Mouse (Mus musculus) urinary bladder, postnatal 36 days (tissue): ENCODE results near the gene Sardh.

Source experiments
- DNase-seq, 2 experiments: peaks; one replicate each; pipeline ENCODE4 v3.0.0; 2022; ENCODE audit warnings: low spot score in 2 of 2, mixed read lengths in 1 of 2

Sardh gene

DNA sequence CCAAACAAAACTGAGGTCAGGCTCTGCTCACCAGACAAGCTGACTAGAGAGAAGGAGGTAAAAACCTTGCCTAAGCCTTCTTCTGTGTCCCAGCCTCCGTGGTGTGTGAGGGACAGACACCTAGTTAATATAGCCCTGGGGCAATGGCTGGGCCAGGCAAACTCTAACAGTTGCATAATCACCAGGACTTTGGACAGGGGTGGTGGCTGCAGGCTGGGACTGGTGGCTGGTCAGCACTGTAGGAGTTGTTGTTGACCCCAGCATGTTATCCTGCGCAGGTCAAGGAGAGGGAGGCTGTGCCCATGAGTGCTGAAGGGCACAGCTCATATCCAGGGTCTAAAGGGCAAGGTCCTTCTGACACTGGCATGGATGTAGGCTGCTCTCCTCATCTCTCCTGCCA is at the start of gene Sardh:
Sardh (minus strand) TSS at position 127 of the 400 bp plus-strand sequence.
- DNase-seq: no peak

DNA sequence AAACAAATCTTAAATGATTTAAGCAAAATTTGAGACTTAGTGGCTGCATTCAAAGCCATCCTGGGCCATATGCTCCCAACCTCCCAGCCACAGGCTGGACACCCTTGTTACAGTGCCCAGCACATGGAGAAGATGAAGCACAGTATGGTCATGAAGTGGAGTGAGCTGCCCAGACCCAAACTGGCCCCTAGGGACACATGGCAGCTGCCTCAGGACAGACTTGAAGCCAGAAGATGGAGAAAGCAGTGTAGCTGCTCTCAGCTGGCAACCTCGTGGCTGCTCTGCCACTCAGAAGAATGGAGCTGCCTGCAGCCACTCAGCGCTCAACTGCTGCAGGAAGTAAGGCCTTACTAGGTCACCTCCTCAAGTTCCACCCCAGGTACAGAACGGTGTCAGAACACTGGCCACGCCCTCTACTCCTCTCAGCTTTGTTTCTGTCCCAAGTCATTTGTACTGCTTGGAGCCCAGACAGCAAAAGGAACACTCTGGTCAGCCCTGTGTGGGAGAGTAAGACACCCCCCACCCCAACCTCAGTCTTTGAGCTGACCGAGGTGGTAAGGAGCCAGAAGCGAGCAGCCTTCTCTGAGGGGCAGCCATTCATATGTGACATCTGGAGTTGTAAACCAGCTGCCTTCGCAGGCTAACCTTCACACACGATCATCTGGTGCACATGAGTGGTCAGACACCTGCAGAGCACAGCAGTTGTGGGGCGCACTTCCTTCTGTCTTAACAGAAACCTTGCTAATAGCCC is 48.7 kb upstream of the Sardh start:
- DNase-seq: no peak

GRCm38 (mm10) chr2:27294777-27295176 is 46.6 kb upstream of the Sardh start:
- no peak for DNase-seq

DNA sequence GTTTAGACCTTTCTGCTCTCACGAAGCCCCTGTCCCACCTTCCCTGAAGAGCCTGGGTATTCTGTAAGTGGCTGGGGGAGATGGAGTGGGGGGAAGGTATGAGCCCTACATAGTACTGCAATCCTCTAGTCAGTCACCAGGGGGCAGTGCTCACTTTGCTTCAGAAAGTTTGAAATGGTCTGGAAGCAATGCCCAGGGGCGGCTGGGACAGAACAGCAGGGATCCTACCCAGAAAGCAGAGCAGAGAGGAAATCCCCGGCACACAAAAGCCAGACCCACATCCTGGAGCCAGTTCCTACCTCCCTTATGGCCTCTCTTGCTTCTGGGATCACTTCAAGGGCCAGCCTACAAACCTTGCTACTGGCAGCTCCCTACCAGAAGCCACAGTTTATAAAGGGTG is 40.9 kb upstream of the Sardh start:
- DNase-seq: peak; percentile 66 to 75

DNA sequence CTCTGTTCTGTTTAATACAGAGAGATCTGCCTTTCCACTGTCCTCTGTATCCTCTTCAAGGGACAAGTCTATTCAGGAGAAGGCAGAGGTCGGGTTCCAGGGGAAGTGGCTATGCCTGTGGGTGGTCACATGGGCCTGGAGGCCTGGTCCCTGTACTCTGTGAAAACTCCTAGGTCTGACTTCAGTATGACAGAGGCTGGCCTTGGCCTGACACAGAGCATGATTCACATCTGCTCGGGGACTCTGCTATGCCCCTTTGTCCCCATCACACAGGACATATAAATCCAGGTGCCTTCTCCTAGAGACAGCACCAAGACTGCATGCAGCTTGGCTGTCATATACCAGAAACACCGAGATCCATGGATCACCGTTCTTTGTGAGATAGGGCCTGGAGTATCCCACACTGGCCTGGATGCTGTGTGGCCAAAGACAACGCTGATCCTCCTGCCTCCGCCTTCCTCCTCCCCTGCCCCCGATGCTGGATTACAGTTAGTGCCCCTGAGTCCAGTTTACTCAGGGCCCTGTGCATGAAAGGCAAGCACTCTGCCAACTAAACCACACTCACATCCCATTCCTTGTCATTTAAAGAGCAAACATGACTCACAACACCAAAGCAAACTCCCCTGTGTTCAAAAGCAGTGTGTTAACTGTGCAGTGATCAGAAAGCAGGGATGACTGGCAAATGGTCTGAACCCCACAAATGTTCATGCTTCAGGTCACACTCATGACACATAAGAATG is 39.0 kb upstream of the Sardh start:
- DNase-seq: no peak

- DNase-seq: no peak
These were observed 36.3 kb upstream of the Sardh start for GRCm38 (mm10) chr2:27284441-27284840.

GRCm38 (mm10) chr2:27281771-27282170 is 33.6 kb upstream of the Sardh start:
- no peak for DNase-seq

DNA sequence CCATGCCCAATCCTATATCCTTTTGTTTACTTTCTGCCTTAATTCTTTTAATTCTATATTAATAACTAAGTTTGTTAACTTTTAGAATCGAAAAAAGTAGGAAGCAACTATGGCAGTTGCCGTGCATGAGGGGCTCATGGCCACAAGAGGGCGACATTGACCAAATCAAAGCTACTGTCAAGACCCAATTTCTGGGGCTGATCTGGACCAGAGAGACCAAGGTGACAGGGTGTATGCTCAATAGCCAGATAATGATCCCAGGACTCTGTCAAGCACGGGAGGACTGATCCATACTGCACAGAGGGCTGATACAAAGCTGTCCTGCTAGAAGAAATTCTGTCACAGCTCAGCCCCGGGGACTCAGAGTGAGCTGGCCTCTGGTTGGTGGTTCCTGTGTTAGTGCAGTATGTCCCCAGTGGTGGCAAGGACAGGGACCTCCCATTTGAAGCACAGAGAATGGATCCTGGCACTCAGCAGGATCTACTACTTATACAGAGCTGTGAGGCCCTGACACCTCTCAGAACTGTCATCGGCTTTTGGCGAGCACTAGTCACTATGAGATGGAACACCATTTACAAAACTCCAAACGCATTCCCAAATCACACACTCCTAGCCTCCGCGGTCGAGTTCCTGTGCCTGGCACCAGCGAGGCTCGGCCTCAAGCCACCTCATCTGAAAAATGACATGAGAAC is 32.9 kb upstream of the Sardh start:
- peak; percentile 56 to 62 for DNase-seq

- DNase-seq: no peak
These were observed 30.7 kb upstream of the Sardh start for GRCm38 (mm10) chr2:27278859-27279258.

- no peak for DNase-seq
These were observed 20.2 kb upstream of the Sardh start for GRCm38 (mm10) chr2:27268325-27268724.

- DNase-seq: no peak
These were observed 17.7 kb upstream of the Sardh start for GRCm38 (mm10) chr2:27265819-27266218.

DNA sequence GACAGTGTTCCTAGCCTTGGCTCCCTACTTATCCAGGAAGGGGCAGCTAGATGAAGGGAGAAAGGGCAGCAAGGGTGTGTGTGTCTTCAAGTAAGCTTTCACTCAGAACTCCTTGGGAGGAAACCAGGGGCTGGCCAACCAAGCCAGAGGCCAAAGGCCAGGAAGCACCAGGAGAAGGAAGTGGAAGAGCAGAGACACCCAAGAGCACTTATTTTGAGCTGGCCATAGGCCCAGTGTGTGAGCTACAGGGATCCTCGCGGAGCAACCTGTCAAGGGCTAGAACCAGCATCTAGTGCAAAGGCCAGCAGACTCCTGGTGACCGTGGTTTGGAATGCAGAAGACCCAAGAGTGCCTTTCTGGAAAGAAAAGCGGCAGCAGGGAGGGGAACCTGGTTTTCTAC is 14.8 kb upstream of the Sardh start:
- DNase-seq: no peak

- DNase-seq: no peak
These were observed 3.3 kb upstream of the Sardh start for GRCm38 (mm10) chr2:27251434-27251833.

DNA sequence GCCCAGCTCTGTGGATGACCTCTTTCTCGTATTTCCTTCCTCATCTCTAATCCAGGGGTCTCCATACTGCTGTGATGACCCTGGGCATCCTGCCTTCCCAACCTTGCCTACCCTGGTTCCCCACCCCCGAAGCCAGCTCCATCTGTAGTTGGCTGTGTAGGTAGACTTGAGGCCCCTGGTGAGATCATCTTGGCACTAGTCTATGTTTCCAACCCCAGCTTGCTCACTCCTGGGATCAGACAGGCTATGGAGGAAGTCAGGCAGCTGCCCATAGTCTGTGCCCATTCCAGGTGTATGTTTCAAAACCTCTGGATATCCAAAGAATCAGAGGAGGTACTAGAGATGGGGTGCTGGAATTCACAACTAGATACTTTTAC is 662 bp downstream of the Sardh start:
- no peak for DNase-seq

DNA sequence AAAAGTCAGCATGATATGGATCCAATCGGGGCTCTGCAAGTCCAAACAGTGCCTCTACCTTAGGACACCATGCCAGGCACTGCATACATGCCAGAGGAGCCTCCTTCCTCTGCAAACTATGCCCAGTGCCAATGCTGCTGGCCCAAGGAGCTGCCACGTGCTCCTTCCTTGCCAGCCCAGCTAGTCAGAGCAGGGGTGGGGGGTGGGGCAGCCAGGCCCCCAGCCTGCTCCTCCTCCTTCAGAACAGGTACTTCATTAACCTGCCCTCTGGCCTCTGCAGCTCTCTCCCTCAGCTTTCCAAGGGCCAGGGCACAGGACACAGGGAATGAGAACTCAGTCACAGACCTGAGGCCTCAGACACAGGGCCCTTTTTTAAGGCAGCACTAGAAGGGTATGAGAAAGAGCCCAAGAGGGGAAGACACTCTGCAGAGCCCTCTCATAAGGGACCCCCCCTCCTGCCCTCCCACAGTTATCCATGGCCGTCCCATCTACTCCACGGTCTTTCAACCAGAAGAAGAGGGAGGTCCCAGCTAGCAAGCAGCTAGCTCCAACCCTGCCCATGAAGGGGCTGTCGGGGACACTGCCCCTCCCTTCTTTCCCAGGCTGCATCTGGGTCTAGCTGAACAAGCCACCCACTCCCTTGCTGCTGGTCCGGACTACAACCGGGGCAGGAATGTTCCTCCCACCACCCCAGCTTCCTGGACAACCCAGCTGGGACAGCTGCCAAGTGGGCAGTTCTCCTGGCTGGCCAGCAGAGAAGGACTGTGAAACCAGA is 1.2 kb downstream of the Sardh start:
- DNase-seq: peak; percentile 72 to 90

- no peak for DNase-seq
These were observed 2.2 kb downstream of the Sardh start for GRCm38 (mm10) chr2:27245947-27246346.

DNA sequence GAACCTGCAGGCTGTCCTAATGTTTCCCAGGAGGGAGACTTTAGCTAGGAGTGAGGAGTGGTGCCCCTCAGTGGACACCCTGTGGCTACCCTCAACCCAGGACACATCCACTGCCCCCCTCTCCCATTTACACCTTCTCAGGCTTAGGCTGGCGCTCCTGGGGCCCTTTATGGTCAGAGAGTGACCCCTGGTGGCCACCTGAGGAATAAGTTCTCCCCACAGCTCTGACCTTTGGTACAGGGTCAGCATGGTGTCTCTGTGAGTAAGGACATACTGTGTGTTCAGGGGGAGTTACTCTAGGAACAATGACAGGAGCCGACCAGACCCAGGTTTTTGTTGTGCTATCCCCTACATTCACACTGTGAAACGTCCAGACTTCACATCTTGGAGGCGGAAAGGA is 10.8 kb downstream of the Sardh start:
- peak; percentile 48 to 55 for DNase-seq

GRCm38 (mm10) chr2:27235729-27236128 is 12.4 kb downstream of the Sardh start:
- DNase-seq: peak; percentile 57 to 60

DNA sequence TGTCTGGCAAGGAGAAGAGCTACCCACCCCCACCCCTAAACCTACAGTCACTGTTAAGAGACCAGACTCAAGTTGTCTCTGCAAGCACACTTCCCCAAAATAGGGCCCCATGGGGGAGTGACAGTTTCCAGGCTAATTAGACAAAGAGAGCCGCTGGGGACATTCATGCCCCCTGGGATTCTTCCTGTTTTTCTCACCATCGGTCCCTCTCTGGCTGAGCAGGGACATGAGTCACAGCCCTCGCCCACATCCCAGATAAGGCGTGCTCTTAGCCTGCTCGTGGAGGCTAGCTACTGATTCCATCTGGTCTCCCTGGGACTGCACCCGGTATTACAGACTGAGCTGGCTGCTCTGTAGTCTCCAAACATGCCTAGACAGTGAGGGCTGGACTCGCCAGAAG is 15.8 kb downstream of the Sardh start:
- DNase-seq: peak; percentile 16 to 35

- DNase-seq: no peak
These were observed 18.5 kb downstream of the Sardh start for GRCm38 (mm10) chr2:27229481-27230105.

- no peak for DNase-seq
These were observed 19.2 kb downstream of the Sardh start for GRCm38 (mm10) chr2:27228809-27229480.
